Mouse (Mus musculus) hindbrain, embryonic 11.5 days (tissue): ENCODE data around the gene Apoc3. TPM values are rescaled to one million over a fixed set of nuclear protein-coding genes. Genes with fewer than 3 reads are reported as not detected.

Experiments used
- ATAC-seq: fragments of 200-750 bp; cut with Nextera tagmentation; 2 replicates; pipeline ENCODE4 v1.8.0; 2017; ENCODE audit warnings: mild to moderate bottlenecking, moderate TSS enrichment, moderate library complexity; ENCODE audit not compliant: low FRiP score
- DNase-seq: peaks from one replicate; pipeline ENCODE4 v3.0.0-alpha.2; 2015; ENCODE audit warnings: low spot score
- H3K27ac ChIP-seq: fragments of 300-500 bp; sonication (generic); 2 replicates; pipeline ENCODE4 v1.5.1; 2014; ENCODE audit warnings: mild to moderate bottlenecking, low read depth, low read length
- H3K27me3 ChIP-seq: fragments of 300-500 bp; sonication (generic); 2 replicates; pipeline ENCODE4 v1.6.1; 2014; ENCODE audit warnings: mild to moderate bottlenecking, low read length, moderate library complexity, mixed read lengths; ENCODE audit not compliant: control insufficient read depth, insufficient read depth
- H3K36me3 ChIP-seq: fragments of 300-500 bp; sonication (generic); 2 replicates; pipeline ENCODE4 v1.6.1; 2014; ENCODE audit warnings: mild to moderate bottlenecking, low read length, moderate library complexity, mixed read lengths; ENCODE audit not compliant: control insufficient read depth, insufficient read depth
- H3K4me1 ChIP-seq: fragments of 300-500 bp; sonication (generic); replicated peaks from 2 replicates; pipeline ENCODE4 v1.6.1; 2014; ENCODE audit warnings: low read length, mixed read lengths; ENCODE audit not compliant: control insufficient read depth, insufficient read depth
- H3K4me2 ChIP-seq: fragments of 300-500 bp; sonication (generic); replicated peaks from 2 replicates; pipeline ENCODE4 v1.6.1; 2014; ENCODE audit warnings: mild to moderate bottlenecking, low read depth, low read length
- H3K4me3 ChIP-seq: fragments of 300-500 bp; sonication (generic); 2 replicates; pipeline ENCODE4 v1.5.1; 2014; ENCODE audit warnings: low read depth, low read length
- H3K9ac ChIP-seq: fragments of 300-500 bp; sonication (generic); 2 replicates; pipeline ENCODE4 v1.6.1; 2014; ENCODE audit warnings: low read depth, low read length
- H3K9me3 ChIP-seq: fragments of 300-500 bp; sonication (generic); 2 replicates; pipeline ENCODE4 v1.6.1; 2016; ENCODE audit warnings: low read length; ENCODE audit not compliant: control insufficient read depth
- WGBS: fragments of 180-500 bp; shearing (Covaris S2); extraction: QIAGEN DNeasy Blood & Tissue Kit; methylation state at CpG from one replicate; pipeline ENCODE4 v1.1.7; 2014; 5-methylcytosine and 5-hydroxymethylcytosine counted together
- polyA plus RNA-seq: library from polyadenylated mRNA; unstranded; fragments of >200 nt; fragmentation: Nextera tagmentation; extraction: Ambion mirVana; gene quantifications from 2 replicates; pipeline ENCODE4 v1.2.1, GENCODE M21; 2014

The Apoc3 gene
- polyA plus RNA-seq, result not detected in 2 replicates

GRCm38 (mm10) chr9:46235596-46235648 is at the start of gene Apoc3:
Gene Apoc3 (minus strand): TSS chr9:46235636.
- DNase-seq (no peak), ATAC-seq (no peak)
- Histone ChIP-seq H3K27me3 (no peaks in the 10 kb centered on the region; the same call in 1 of the 2 replicates), H3K4me2 (no peak within 1 kb of the TSS), H3K4me1 (no peaks in the 10 kb centered on the region), H3K9ac (no peak within 1 kb of the TSS), H3K27ac (no peak within 1 kb of the TSS), H3K9me3 (no peaks in the 10 kb centered on the region), H3K4me3 (no peak within 1 kb of the TSS), H3K36me3 (no peaks in the 10 kb centered on the region)

GRCm38 (mm10) chr9:46282631-46283436 is 47.4 kb upstream of the Apoc3 start, which contains the start of gene Bud13:
Gene Bud13 (plus strand): TSS chr9:46283008.
- no peaks in the 10 kb centered on the region for H3K27me3 ChIP-seq
- peak; percentile 91 for ATAC-seq
- H3K36me3 ChIP-seq, result 0 out of 2 replicates have a peak, but pooled peaks cover 5% of the 10 kb centered on the region
- peak within 1 kb of the TSS; percentile 91 for H3K9ac ChIP-seq
- peak within 1 kb of the TSS; percentile 72 for H3K27ac ChIP-seq
- peak within 1 kb of the TSS; percentile 62 for H3K4me2 ChIP-seq
- under 1% methylated on average over 55 of the region's 55 CpGs for WGBS
- H3K4me3 ChIP-seq, result peak within 1 kb of the TSS; percentile 86
- no peaks in the 10 kb centered on the region; the same call in 1 of the 2 replicates for H3K4me1 ChIP-seq
- no peaks in the 10 kb centered on the region for H3K9me3 ChIP-seq
- peak; percentile 93 for DNase-seq

- Histone ChIP-seq H3K27ac (no peak overlapping the region), H3K27me3 (peaks cover 10% of the 10 kb centered on the region), H3K4me3 (no peak overlapping the region), H3K4me2 (no peak overlapping the region), H3K36me3 (0 out of 2 replicates have a peak, but pooled peaks cover 6% of the 10 kb centered on the region), H3K4me1 (0 out of 2 replicates have a peak, but pooled peaks cover 2% of the 10 kb centered on the region), H3K9me3 (no peaks in the 10 kb centered on the region), H3K9ac (no peak overlapping the region)
- 94% methylated on average over 9 of the region's 9 CpGs for WGBS
- no peak for ATAC-seq
- no peak for DNase-seq
These were observed 39.1 kb upstream of the Apoc3 start for GRCm38 (mm10) chr9:46274494-46274893.

- WGBS, result 6% methylated on average over 42 of the region's 45 CpGs
- 0 out of 2 replicates have a peak, but pooled peaks cover 2% of the 10 kb centered on the region for H3K4me1 ChIP-seq
- ATAC-seq (peak; percentile 94), DNase-seq (peak; percentile 91)
- peak within 1 kb of the TSS; percentile 83 for H3K4me3 ChIP-seq
- H3K27me3 ChIP-seq, result peaks cover 10% of the 10 kb centered on the region
- 0 out of 2 replicates have a peak, but pooled peaks cover 3% of the 10 kb centered on the region for H3K36me3 ChIP-seq
- H3K4me2 ChIP-seq, result peak within 1 kb of the TSS; percentile 91
- H3K27ac ChIP-seq, result no peak within 1 kb of the TSS
- peak within 1 kb of the TSS; percentile 75 for H3K9ac ChIP-seq
- H3K9me3 ChIP-seq, result no peaks in the 10 kb centered on the region
These were observed 37.4 kb upstream of the Apoc3 start, which contains the start of gene Zpr1 for GRCm38 (mm10) chr9:46272677-46273454. Gene Zpr1 (plus strand): TSS chr9:46273064.

- Histone ChIP-seq H3K27ac (no peak overlapping the region), H3K9me3 (no peaks in the 10 kb centered on the region), H3K4me3 (no peak overlapping the region; the same call in 1 of the 2 replicates), H3K27me3 (peaks cover 10% of the 10 kb centered on the region), H3K36me3 (0 out of 2 replicates have a peak, but pooled peaks cover 3% of the 10 kb centered on the region), H3K9ac (no peak overlapping the region), H3K4me2 (no peak overlapping the region), H3K4me1 (0 out of 2 replicates have a peak, but pooled peaks cover 2% of the 10 kb centered on the region)
- WGBS, result 88% methylated on average over 9 of the region's 9 CpGs
- ATAC-seq, result no peak
- no peak for DNase-seq
These were observed 36.6 kb upstream of the Apoc3 start for GRCm38 (mm10) chr9:46272070-46272469.

- H3K4me1 ChIP-seq, result 0 out of 2 replicates have a peak, but pooled peaks cover 2% of the 10 kb centered on the region
- H3K9ac ChIP-seq, result no peak overlapping the region
- ATAC-seq (no peak), DNase-seq (no peak)
- 94% methylated on average over 4 of the region's 4 CpGs for WGBS
- H3K9me3 ChIP-seq, result no peaks in the 10 kb centered on the region
- peaks cover 10% of the 10 kb centered on the region for H3K27me3 ChIP-seq
- H3K27ac ChIP-seq, result no peak overlapping the region
- 0 out of 2 replicates have a peak, but pooled peaks cover 3% of the 10 kb centered on the region for H3K36me3 ChIP-seq
- H3K4me3 ChIP-seq, result no peak overlapping the region
- H3K4me2 ChIP-seq, result no peak overlapping the region
These were observed 35.3 kb upstream of the Apoc3 start for GRCm38 (mm10) chr9:46270782-46271181.

- Histone ChIP-seq H3K4me3 (no peak overlapping the region), H3K4me1 (0 out of 2 replicates have a peak, but pooled peaks cover 2% of the 10 kb centered on the region), H3K27me3 (peaks cover 10% of the 10 kb centered on the region), H3K36me3 (no peaks in the 10 kb centered on the region), H3K27ac (no peak overlapping the region), H3K9me3 (no peaks in the 10 kb centered on the region), H3K9ac (no peak overlapping the region), H3K4me2 (no peak overlapping the region)
- no peak for ATAC-seq
- DNase-seq, result no peak
- WGBS, result 89% methylated on average over 5 of the region's 5 CpGs
These were observed 33.7 kb upstream of the Apoc3 start for GRCm38 (mm10) chr9:46269125-46269524.

GRCm38 (mm10) chr9:46268343-46268873 is 33.0 kb upstream of the Apoc3 start, which contains the start of gene Apoa5:
Gene Apoa5 (plus strand): TSS chr9:46268633.
- H3K4me2 ChIP-seq, result no peak within 1 kb of the TSS
- DNase-seq, result no peak
- no peak within 1 kb of the TSS for H3K27ac ChIP-seq
- ATAC-seq, result no peak
- no peak within 1 kb of the TSS for H3K9ac ChIP-seq
- no peaks in the 10 kb centered on the region for H3K9me3 ChIP-seq
- peaks cover 10% of the 10 kb centered on the region for H3K27me3 ChIP-seq
- 61% methylated on average over 7 of the region's 7 CpGs for WGBS
- H3K4me3 ChIP-seq, result no peak within 1 kb of the TSS
- no peaks in the 10 kb centered on the region for H3K36me3 ChIP-seq
- no peaks in the 10 kb centered on the region for H3K4me1 ChIP-seq
